Mouse (Mus musculus) neural tube, embryonic 11.5 days (tissue): ENCODE measurements around the gene Gck. TPM values are rescaled to one million over a fixed set of nuclear protein-coding genes. Genes with fewer than 3 reads are reported as not detected.

Experiments
- ATAC-seq: fragments of 200-750 bp; cut with Nextera tagmentation; 2 replicates; pipeline ENCODE4 v1.8.0; 2017; ENCODE audit warnings: moderate number of reproducible peaks, mild to moderate bottlenecking, moderate TSS enrichment, moderate library complexity; ENCODE audit not compliant: insufficient read depth, low FRiP score, low TSS enrichment
- DNase-seq: peaks from one replicate; pipeline ENCODE4 v3.0.0-alpha.2; 2015; ENCODE audit warnings: low spot score
- H3K27ac ChIP-seq: fragments of 300-500 bp; sonication (generic); 2 replicates; pipeline ENCODE4 v1.5.1; 2014; ENCODE audit warnings: low read depth, mild to moderate bottlenecking, low read length
- H3K27me3 ChIP-seq: fragments of 300-500 bp; sonication (generic); 2 replicates; pipeline ENCODE4 v1.6.1; 2014; ENCODE audit warnings: mild to moderate bottlenecking, low read length, mixed read lengths; ENCODE audit not compliant: control insufficient read depth, insufficient read depth
- H3K36me3 ChIP-seq: fragments of 300-500 bp; sonication (generic); 2 replicates; pipeline ENCODE4 v1.6.1; 2014; ENCODE audit warnings: mild to moderate bottlenecking, low read length, moderate library complexity, mixed read lengths; ENCODE audit not compliant: control insufficient read depth, insufficient read depth
- H3K4me1 ChIP-seq: fragments of 300-500 bp; sonication (generic); 2 replicates; pipeline ENCODE4 v1.6.1; 2014; ENCODE audit warnings: low read length, mixed read lengths; ENCODE audit not compliant: control insufficient read depth, insufficient read depth
- H3K4me2 ChIP-seq: fragments of 300-500 bp; sonication (generic); 2 replicates; pipeline ENCODE4 v1.6.1; 2014; ENCODE audit warnings: low read depth, mild to moderate bottlenecking, moderate library complexity
- H3K4me3 ChIP-seq: fragments of 300-500 bp; sonication (generic); 2 replicates; pipeline ENCODE4 v1.5.1; 2014; ENCODE audit warnings: low read depth, low read length
- H3K9ac ChIP-seq: fragments of 300-500 bp; sonication (generic); 2 replicates; pipeline ENCODE4 v1.6.1; 2014; ENCODE audit warnings: mild to moderate bottlenecking, low read length
- H3K9me3 ChIP-seq: fragments of 300-500 bp; sonication (generic); 2 replicates; pipeline ENCODE4 v1.6.1; 2016; ENCODE audit warnings: low read length; ENCODE audit not compliant: control insufficient read depth
- WGBS: fragments of 180-500 bp; shearing (Covaris S2); extraction: QIAGEN DNeasy Blood & Tissue Kit; methylation state at CpG from one replicate; pipeline ENCODE4 v1.1.7; 2014; 5-methylcytosine and 5-hydroxymethylcytosine counted together
- polyA plus RNA-seq: library from polyadenylated mRNA; unstranded; fragments of >200 nt; fragmentation: Nextera tagmentation; extraction: Ambion mirVana; gene quantifications from 2 replicates; pipeline ENCODE4 v1.2.1, GENCODE M21; 2014

Gene Gck
- polyA plus RNA-seq, 1 experiment from 2014 or later: 0.88 TPM

DNA sequence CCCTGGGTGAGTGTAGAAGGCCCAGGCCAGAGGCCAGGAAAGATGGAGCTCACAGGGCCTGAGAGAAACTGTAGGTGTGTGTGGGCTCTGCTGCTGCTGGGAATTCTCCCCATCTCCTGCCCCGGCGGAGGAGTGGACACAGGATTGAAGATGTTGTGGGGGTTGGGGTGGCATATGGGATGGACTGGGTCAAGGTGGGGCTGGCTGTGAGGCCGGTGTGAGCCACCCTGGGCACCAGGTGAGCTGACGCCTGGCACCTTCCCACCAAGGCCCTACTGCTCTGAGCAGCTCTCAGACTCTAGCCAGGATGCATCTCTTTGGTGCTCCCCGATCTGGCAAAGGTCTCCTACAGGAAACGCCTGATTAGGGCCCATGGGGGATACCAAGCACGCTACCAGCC, 31.4 kb upstream of the Gck start:
- Histone ChIP-seq H3K27me3 (no peaks in the 10 kb centered on the region), H3K4me2 (no peak overlapping the region), H3K9ac (no peak overlapping the region), H3K36me3 (no peaks in the 10 kb centered on the region), H3K4me1 (no peaks in the 10 kb centered on the region), H3K4me3 (no peak overlapping the region), H3K27ac (no peak overlapping the region), H3K9me3 (no peaks in the 10 kb centered on the region)
- DNase-seq (no peak), ATAC-seq (no peak)
- 91% methylated on average over 7 of the region's 7 CpGs for WGBS

DNA sequence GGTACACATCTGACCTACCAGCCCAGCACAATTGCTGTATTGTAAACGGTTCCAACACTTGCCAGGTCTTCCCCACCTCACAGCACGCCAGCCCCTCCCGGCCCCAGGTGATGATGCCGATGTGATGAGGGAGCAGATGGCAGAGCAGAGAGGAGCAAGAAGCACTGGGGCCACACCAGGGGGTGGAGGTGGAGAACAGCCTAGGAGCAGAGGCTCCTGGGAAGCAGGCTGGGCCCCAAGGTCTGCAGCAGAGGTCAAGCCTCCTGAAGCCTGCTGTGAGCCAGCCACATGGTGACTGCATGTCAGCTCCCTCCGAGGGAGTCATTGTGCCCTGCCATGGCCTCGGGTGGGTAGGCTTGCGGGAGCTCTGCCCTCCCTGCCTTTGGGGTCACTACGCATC, 30.7 kb upstream of the Gck start:
- no peaks in the 10 kb centered on the region for H3K36me3 ChIP-seq
- DNase-seq (no peak), ATAC-seq (no peak)
- no peak overlapping the region for H3K4me3 ChIP-seq
- 68% methylated on average over 8 of the region's 8 CpGs for WGBS
- H3K27me3 ChIP-seq: no peaks in the 10 kb centered on the region
- no peak overlapping the region for H3K4me2 ChIP-seq
- H3K9me3 ChIP-seq: no peaks in the 10 kb centered on the region
- no peak overlapping the region for H3K27ac ChIP-seq
- no peak overlapping the region for H3K9ac ChIP-seq
- H3K4me1 ChIP-seq: peaks cover 3% of the 10 kb centered on the region; the same call in 1 of the 2 replicates

DNA sequence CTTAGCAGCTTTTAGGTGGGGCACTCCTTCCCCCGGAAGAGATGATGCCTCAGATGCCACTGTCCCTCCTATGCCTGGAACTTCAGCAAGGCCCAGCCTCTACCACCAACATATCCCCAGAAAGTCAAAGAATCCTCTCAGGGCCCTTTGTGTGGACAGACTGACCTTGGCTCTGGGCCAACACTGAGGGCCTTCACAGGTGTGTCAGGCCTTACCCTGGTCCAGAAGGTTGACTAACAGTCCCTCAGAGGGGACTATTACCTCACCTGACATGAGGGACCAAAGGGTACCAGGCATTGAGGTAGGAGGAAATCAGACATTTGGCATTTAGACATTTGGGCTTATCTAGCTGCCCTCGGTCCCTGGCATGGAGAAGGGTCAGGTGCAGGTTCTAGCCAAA, 30.2 kb upstream of the Gck start:
- Histone ChIP-seq H3K9ac (no peak overlapping the region), H3K27me3 (no peaks in the 10 kb centered on the region), H3K4me2 (no peak overlapping the region), H3K27ac (no peak overlapping the region), H3K36me3 (no peaks in the 10 kb centered on the region), H3K4me3 (no peak overlapping the region), H3K4me1 (peaks cover 3% of the 10 kb centered on the region; the same call in 1 of the 2 replicates), H3K9me3 (no peaks in the 10 kb centered on the region)
- ATAC-seq (no peak), DNase-seq (no peak)
- WGBS: 92% methylated on average over 2 of the region's 2 CpGs

DNA sequence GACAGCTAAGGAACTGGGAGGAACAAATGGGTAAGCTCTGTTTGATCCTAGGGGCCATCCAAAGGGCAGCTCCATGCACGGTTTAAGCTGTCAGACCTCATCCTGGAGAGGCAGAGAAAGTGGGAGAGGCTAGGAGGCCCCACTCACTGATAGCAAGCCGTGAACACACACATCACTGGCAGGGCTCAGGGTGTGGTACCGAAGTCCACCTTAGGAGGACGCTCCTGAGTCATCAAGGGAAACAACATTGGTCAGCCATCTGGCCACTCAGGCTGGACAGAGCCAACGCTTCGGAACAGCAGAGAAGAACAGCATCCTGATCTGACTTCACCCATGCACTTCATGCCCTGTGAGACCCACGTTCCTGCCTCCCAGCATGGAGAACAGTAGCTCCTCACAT, 29.2 kb upstream of the Gck start:
- Histone ChIP-seq H3K4me3 (no peak overlapping the region), H3K27ac (no peak overlapping the region), H3K4me1 (peaks cover 3% of the 10 kb centered on the region; the same call in 1 of the 2 replicates), H3K4me2 (no peak overlapping the region), H3K27me3 (no peaks in the 10 kb centered on the region), H3K36me3 (no peaks in the 10 kb centered on the region), H3K9me3 (no peaks in the 10 kb centered on the region), H3K9ac (no peak overlapping the region)
- DNase-seq (no peak), ATAC-seq (no peak)
- whole genome bisulfite sequencing: 87% methylated on average over 7 of the region's 7 CpGs

DNA sequence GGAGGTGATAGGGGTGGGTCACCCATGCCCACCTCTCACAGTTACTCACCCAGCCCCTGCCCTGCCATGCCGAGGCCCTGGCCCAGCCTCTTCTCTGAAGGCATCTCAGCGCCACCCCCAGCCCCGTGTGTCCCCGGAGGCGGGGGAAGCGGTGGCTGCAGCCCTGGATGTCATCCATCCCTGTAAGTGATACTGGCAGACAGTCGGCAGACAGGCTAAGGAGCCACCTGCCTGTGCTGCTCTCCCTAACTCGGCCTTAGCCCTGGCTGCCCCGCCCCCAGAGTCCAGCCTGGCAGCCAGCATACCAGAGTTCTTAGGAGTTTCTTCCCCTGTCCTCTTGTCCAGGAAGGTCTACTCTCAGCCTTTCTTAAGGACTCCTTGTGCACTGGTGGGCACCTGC, 26.2 kb upstream of the Gck start:
- Histone ChIP-seq H3K27ac (no peak overlapping the region), H3K9me3 (no peaks in the 10 kb centered on the region), H3K9ac (no peak overlapping the region), H3K4me3 (no peak overlapping the region), H3K4me2 (no peak overlapping the region), H3K27me3 (no peaks in the 10 kb centered on the region), H3K36me3 (no peaks in the 10 kb centered on the region), H3K4me1 (peaks cover 3% of the 10 kb centered on the region; the same call in 1 of the 2 replicates)
- ATAC-seq (no peak), DNase-seq (no peak)
- WGBS: 23% methylated on average over 9 of the region's 9 CpGs

DNA sequence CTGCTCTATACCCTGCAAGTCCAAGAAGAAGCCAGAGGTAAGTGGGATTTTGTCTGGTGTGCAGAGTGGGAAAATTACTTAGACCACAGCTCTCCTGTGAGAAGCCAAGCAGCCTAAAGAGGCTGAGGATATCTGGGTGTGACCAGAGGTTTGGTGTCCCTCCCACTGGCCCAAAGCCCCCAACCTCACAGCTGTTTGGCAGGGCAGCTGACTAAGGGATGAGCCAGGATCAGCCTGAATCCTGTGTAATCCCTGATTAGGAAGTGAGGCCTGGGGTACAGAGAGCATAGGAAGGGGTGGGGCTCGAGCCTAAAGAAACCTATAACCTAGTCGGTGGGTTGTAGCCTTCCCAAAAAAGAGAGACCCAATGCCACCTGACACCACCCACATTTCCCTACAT, 25.2 kb upstream of the Gck start:
- no peaks in the 10 kb centered on the region for H3K9me3 ChIP-seq
- no peak overlapping the region for H3K9ac ChIP-seq
- H3K27ac ChIP-seq: no peak overlapping the region
- H3K36me3 ChIP-seq: no peaks in the 10 kb centered on the region
- 77% methylated on average over 2 of the region's 2 CpGs for WGBS
- H3K4me2 ChIP-seq: no peak overlapping the region
- peaks cover 3% of the 10 kb centered on the region; the same call in 1 of the 2 replicates for H3K4me1 ChIP-seq
- no peaks in the 10 kb centered on the region for H3K27me3 ChIP-seq
- H3K4me3 ChIP-seq: no peak overlapping the region
- no peak for DNase-seq
- no peak for ATAC-seq

DNA sequence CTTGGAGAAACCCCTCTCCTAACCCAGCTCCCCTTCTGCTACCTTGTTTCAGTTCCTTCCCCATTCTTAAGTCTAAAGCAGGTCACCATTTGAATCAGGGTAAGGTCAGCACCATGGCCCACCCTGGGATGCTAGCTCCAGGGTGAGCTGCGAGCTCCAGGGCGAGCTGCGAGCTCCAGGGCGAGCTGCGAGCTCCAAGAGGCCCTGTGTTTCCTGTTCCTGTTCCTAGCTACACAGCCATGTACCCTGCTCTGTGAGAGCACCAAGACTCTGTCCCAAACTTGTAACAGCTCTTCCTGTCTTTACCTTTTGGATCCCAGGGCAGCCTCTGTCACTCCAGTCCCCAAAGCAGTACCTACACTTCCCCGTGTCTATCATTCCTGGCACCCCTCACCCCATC, 24.2 kb upstream of the Gck start:
- DNase-seq (no peak), ATAC-seq (no peak)
- no peaks in the 10 kb centered on the region for H3K27me3 ChIP-seq
- no peaks in the 10 kb centered on the region for H3K36me3 ChIP-seq
- no peak overlapping the region for H3K4me2 ChIP-seq
- no peak overlapping the region for H3K9ac ChIP-seq
- 85% methylated on average over 6 of the region's 6 CpGs for WGBS
- H3K4me3 ChIP-seq: no peak overlapping the region
- peaks cover 3% of the 10 kb centered on the region; the same call in 1 of the 2 replicates for H3K4me1 ChIP-seq
- no peak overlapping the region for H3K27ac ChIP-seq
- no peaks in the 10 kb centered on the region for H3K9me3 ChIP-seq

DNA sequence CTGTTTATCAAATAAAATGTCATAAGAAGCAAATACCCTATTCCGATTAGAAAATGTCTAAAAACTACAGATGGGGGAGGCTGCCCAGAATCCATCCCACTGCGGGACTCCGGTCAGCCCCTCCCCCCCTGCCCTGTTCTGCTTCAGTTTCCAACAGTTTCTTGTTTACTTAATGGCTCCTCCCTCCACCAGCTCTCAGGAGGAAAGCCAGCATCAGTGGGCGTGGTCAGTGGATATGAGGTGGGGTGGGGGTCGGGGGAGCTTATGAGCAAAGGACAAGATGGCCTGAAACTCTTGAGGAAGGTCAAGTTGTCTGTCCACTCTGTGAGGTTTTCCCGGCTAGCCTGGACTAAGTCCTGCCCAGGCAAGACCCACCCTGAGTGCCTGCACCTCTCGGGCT, 23.3 kb upstream of the Gck start:
- WGBS: 51% methylated on average over 7 of the region's 7 CpGs

DNA sequence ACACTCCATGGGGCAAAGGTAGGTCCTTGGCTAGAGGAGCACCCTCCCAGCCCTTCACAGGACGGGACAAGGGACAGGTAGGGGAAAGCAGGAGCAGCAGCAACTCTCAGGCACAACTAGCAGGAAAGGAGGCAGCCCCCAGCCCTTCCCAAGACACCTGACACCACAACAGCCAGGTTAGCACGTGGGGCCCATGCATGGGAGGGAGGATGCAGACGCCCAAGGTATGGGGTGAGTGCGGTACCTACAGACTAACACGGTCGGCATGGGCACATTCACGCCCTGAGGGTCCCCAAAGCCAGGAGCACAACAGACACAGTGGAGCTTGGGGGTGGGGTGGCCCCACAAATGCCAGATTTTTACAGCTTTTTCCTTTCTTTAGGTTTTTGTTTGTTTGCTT, 21.3 kb upstream of the Gck start:
- no peak overlapping the region for H3K4me3 ChIP-seq
- H3K27ac ChIP-seq: no peak overlapping the region
- H3K4me2 ChIP-seq: no peak overlapping the region
- peaks cover 6% of the 10 kb centered on the region for H3K36me3 ChIP-seq
- 59% methylated on average over 7 of the region's 7 CpGs for WGBS
- DNase-seq (no peak), ATAC-seq (no peak)
- no peaks in the 10 kb centered on the region for H3K9me3 ChIP-seq
- H3K4me1 ChIP-seq: peaks cover 3% of the 10 kb centered on the region; the same call in 1 of the 2 replicates
- H3K27me3 ChIP-seq: no peaks in the 10 kb centered on the region
- H3K9ac ChIP-seq: no peak overlapping the region

More for the DNA sequence above, 23.3 kb upstream of the Gck start:
- peaks cover 3% of the 10 kb centered on the region; the same call in 1 of the 2 replicates for H3K4me1 ChIP-seq
- no peak overlapping the region for H3K27ac ChIP-seq
- no peak overlapping the region for H3K4me3 ChIP-seq
- H3K36me3 ChIP-seq: 0 out of 2 replicates have a peak, but pooled peaks cover 2% of the 10 kb centered on the region
- H3K9ac ChIP-seq: no peak overlapping the region
- no peak for ATAC-seq
- no peaks in the 10 kb centered on the region for H3K9me3 ChIP-seq
- H3K4me2 ChIP-seq: no peak overlapping the region
- no peaks in the 10 kb centered on the region for H3K27me3 ChIP-seq
- DNase-seq: no peak
